Mouse (Mus musculus) regulatory T cell (primary cell): ENCODE measurements around the gene Ucp2.

Experiments
- in situ Hi-C: fragments of 300-600 bp; cut with MboI, MseI; formaldehyde crosslinking; loops from one replicate; pipeline ENCODE4 v1.15.1; 2025; ENCODE audit warnings: high pct_unique_total_duplicates

The Ucp2 gene

DNA sequence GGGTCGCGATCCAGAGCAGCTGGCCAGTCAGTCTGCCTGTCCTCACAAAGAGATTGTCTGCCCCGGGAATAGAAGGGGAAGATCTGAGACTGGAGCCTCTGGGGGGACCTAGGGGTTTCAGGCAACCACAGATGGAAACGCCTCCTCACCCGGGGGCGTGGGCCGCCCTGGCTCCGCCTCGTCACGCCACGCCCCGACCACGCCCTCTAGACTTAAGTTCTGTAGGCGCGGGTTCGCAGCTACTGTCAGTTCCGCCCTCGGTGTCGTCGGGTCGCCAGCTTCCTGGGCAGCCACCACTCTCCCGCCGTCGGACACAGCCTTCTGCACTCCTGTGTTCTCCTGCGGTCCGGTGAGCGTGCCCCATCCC lies at the start of gene Ucp2:
Ucp2 (plus strand) TSS at position 221 of the 367 bp plus-strand sequence.
- in situ Hi-C loops = no loop called here

- in situ Hi-C loops = no loop called here
Measured at GRCm38 (mm10) chr7:100443728-100444127, 49.4 kb upstream of the Ucp2 start.

GRCm38 (mm10) chr7:100446271-100446670 lies 46.9 kb upstream of the Ucp2 start:
- in situ Hi-C loops = no loop called here

DNA sequence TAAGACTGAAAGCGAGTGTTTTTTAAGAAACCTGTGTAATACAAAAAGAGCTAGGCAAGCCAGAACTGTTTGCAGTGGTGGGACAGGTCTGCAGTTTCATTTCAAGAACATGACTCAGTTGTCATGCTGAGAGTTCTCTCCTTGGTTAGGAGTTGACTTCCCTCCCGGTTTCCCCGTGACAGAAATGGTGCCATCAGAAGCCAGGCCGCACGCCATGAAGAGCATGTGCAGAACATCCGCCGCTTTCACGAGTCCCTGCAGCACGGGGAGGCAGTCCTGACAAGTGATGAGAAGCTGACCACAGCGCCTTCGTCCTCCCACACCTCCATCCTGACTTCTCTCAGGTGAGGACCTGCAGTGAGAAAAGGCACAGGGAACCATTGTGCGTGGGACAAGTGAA lies 44.6 kb upstream of the Ucp2 start:
- in situ Hi-C loops = no loop called here

- in situ Hi-C loops = no loop called here
Measured at GRCm38 (mm10) chr7:100448985-100449384, 44.2 kb upstream of the Ucp2 start.

GRCm38 (mm10) chr7:100458153-100458552 lies 35.0 kb upstream of the Ucp2 start:
- in situ Hi-C loops = no loop called here

DNA sequence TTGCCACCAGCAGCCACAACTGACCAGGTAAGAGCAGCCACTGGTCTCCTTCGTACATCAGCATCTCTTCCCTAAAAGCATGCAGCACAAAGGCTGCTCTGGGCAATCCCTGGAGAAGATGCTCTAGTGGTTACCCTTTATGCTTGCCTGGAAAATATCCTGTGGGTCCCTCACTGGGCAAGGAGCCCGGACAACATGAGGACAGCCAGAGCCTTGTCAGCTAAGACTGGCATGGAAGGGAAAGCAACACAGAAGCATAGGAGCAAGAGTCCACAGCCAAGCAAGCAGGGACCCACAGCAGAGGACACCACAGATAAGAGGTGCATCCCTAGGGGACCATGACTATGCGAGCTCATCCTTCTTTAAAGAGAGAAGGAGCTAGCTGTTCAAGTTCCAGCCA lies 33.3 kb upstream of the Ucp2 start:
- in situ Hi-C loops = no loop called here

GRCm38 (mm10) chr7:100461621-100462151 lies 31.5 kb upstream of the Ucp2 start:
- in situ Hi-C loops = no loop called here

DNA sequence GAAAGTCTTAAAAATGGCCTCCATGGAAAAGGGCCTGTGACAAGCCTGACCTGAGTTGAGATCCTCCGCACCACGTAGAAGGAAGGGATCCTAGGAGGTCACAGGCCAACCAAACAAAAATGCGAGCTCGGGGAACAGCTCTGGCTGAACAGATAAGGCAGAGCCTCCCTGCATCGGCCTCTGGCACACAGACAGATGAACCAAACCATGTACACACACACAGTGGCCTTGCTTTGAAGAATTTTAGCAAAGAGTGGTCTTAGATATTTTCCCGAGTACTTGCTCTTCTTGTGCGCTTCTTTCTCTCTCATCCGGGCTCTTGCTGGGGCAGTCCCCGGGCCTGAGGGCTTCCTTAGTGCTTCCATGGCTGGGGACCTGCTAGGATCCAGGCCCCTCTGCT lies 29.9 kb upstream of the Ucp2 start:
- in situ Hi-C loops = no loop called here

GRCm38 (mm10) chr7:100463757-100464156 lies 29.4 kb upstream of the Ucp2 start:
- in situ Hi-C loops = no loop called here

GRCm38 (mm10) chr7:100464248-100464647 lies 28.9 kb upstream of the Ucp2 start:
- in situ Hi-C loops = no loop called here

DNA sequence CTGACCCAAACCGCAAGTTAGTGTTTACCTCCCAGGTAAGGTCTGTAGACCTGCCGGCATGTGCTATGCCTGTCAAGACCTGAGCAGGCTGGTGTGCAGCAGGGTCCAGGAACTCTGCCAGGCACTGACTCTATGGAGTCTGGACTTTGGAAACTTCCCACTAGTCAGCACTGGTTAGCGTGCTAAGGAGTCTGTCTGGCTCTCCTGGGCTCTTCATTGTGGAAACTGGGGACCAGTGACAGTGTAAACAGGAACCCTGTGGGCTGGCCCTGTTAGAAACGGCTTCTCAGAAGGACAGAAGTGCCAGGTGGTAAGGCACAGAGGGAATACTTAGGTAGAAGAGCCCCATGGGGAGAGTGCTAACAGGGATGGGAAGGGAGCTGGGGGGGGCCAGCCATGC lies 27.9 kb upstream of the Ucp2 start:
- in situ Hi-C loops = no loop called here

GRCm38 (mm10) chr7:100465656-100466309 lies 27.4 kb upstream of the Ucp2 start:
- in situ Hi-C loops = no loop called here

GRCm38 (mm10) chr7:100466781-100467510 lies 26.2 kb upstream of the Ucp2 start:
- in situ Hi-C loops = no loop called here

GRCm38 (mm10) chr7:100468761-100469160 lies 24.4 kb upstream of the Ucp2 start:
- in situ Hi-C loops = no loop called here

DNA sequence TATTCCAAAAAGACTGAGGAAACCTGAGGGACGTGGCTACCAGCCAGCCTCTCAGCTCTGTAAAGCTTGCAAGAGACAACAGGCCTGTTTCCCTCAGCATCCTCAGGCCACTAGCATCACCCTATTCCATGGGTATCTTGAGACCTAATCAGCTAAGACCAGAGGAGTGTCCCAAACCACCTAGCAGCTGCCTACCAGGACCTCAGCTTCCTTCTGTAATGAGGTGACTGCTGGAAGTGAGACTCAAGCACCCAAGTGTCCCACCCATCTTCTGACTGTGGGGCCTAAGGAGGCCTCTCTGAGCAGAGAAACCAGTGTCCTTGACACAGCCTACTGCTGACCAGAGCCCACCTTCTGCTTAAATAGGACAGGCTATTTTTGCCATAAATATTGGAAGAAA lies 23.6 kb upstream of the Ucp2 start:
- in situ Hi-C loops = no loop called here

GRCm38 (mm10) chr7:100470796-100471406 lies 22.2 kb upstream of the Ucp2 start:
- in situ Hi-C loops = no loop called here

GRCm38 (mm10) chr7:100471407-100471797 lies 21.7 kb upstream of the Ucp2 start:
- in situ Hi-C loops = no loop called here

- in situ Hi-C loops = no loop called here
Measured at GRCm38 (mm10) chr7:100472777-100473176, 20.4 kb upstream of the Ucp2 start, which contains the start of gene Ucp3. TSS of gene Ucp3 (plus strand) at chr7:100472990.

- in situ Hi-C loops = no loop called here
Measured at GRCm38 (mm10) chr7:100473846-100474454, 19.2 kb upstream of the Ucp2 start.

- in situ Hi-C loops = no loop called here
Measured at GRCm38 (mm10) chr7:100474680-100475079, 18.5 kb upstream of the Ucp2 start.

DNA sequence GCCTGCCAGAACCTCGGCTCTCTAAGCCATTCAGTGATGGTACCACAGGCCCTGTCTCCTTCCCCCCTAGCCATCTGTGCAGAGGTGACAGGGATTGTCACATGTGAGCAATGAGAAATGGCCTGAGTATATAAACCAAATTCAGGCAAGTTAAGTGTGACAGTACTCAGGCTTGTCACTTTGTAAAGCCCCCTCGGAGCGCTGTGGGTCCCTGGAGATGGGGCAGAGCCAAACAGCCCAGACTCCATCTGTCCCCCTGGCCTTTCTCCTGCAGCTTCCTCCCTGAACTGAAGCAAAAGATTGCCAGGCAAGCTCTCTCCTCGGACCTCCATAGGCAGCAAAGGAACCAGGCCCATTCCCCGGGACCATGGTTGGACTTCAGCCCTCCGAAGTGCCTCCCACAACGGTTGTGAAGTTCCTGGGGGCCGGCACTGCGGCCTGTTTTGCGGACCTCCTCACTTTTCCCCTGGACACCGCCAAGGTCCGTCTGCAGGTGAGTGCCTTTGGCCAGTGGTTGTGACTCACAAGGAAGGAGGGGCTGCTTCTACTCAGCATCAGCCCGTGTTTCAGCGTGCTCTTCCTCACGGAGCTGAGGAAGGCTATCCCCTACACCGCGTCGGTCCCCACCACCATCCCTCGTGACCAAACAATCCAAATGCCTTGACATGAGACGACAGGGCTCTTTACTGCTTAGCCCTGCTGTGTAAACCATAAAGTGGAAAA lies 13.9 kb upstream of the Ucp2 start:
- in situ Hi-C loops = no loop called here
